Mouse (Mus musculus): ENCODE results near the gene Gm15127.
"Not testable (repeated sequence)": the region's sequence is repeated elsewhere in the genome, so short reads cannot be mapped to it uniquely, and the experiment has no call there.

DNA sequence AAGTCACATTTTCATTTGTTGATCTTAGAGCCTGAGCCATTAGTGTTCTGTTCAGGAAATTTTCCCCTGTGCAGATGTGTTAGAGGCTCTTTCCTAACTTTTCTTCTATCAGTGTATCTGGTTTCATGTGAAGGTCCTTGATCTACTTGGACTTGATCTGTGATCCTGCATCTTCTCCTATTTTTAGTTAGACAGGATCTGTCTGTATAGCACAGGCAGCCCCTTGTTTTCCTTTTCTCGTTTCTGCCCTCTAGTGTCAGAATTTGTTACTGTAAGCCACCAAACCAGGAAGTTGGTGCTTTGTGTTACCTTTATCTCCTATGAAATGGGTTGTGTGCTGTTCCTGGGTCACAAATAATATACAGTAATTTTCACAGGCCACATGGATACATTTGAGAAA lies 12.9 kb downstream of the Gm15127 start:
- not testable (repeated sequence) for TF ChIP-seq CTCF (conservative IDR thresholded peaks at IDR 0.05; ENCODE audit: insufficient read depth, insufficient read length, low read depth, low read length); POLR2A (IDR thresholded peaks at IDR 0.05; ENCODE audit: low read depth, low read length)

Data from kidney, adult 2 months (tissue).